In genomic region chr12:86135691-86136090, GRCm38 (mm10) we compare ENCODE assay signal across 24 mouse cellular contexts.
"Had no signal": no experiment of that assay in that cellular context is flagged by ENCODE, and none has a peak within 500 bp of the region (broad histone marks: within the 10 kb centered on the region; RNA-seq: fewer than 3 reads in every experiment).

No protein-coding gene starts in this region.

- H3K9ac ChIP-seq: limb, embryonic 12.5 days; limb, embryonic 15.5 days; liver, embryonic 14.5 days; liver, postnatal 0 days; lung, embryonic 14.5 days; midbrain, embryonic 12.5 days; midbrain, embryonic 15.5 days had no signal

- H3K4me2 ChIP-seq: limb, embryonic 12.5 days; limb, embryonic 15.5 days; liver, embryonic 11.5 days; lung, embryonic 14.5 days; midbrain, embryonic 12.5 days; midbrain, embryonic 15.5 days had no signal

- H3K36me3 ChIP-seq: midbrain, embryonic 15.5 days had no signal

- H3K27me3 ChIP-seq: limb, embryonic 12.5 days; limb, embryonic 15.5 days; midbrain, embryonic 12.5 days; midbrain, embryonic 15.5 days had no signal

- H3K4me3 ChIP-seq: left cerebral cortex, adult 2 months; limb, embryonic 12.5 days; limb, embryonic 15.5 days; megakaryocyte, embryonic 14.5 days; midbrain, embryonic 12.5 days; midbrain, embryonic 15.5 days had no signal

- H3K4me1 ChIP-seq: megakaryocyte, embryonic 14.5 days; midbrain, embryonic 15.5 days had no signal

- H3K27ac ChIP-seq: left cerebral cortex, adult 2 months; limb, embryonic 12.5 days; limb, embryonic 15.5 days; liver, embryonic 14.5 days; macrophage; midbrain, embryonic 12.5 days; midbrain, embryonic 15.5 days; stomach, postnatal 0 days had no signal

- H3K9me3 ChIP-seq: limb, embryonic 12.5 days; limb, embryonic 15.5 days; midbrain, embryonic 12.5 days; midbrain, embryonic 15.5 days had no signal

- DNase-seq: kidney, adult 2 months; kidney, postnatal 10 days; kidney, postnatal 36 days; layer of hippocampus, postnatal 36 days; left cerebral cortex, postnatal 4 days; liver, postnatal 0 days; lung, embryonic 14.5 days; right cerebral cortex, adult 18-20 months; right cerebral cortex, postnatal 14 days; right cerebral cortex, postnatal 4 days; thymus, adult 2 months; thymus, postnatal 14 days; thymus, postnatal 4 days had no signal

- ATAC-seq: liver, postnatal 0 days; lung, postnatal 0 days; midbrain, embryonic 15.5 days had no signal
